Mouse (Mus musculus): ENCODE data around the gene Rab3gap2. TPM values are rescaled to one million over a fixed set of nuclear protein-coding genes. Genes with fewer than 3 reads are reported as not detected.
A peak's percentile ranks its signal among the peaks of the same experiment; 100 is the strongest.

Gene Rab3gap2
- polyA plus RNA-seq, 1 experiment from 2014 or later, result 15.1 TPM

- H3K4me2 ChIP-seq, result no peak overlapping the region
- ATAC-seq (replicated peaks; ENCODE audit: insufficient number of reproducible peaks, insufficient read depth, low FRiP score, low read depth), result no peak
- H3K4me1 ChIP-seq (replicated peaks), result peaks cover 16% of the 10 kb centered on the region
- H3K27ac ChIP-seq, result no peak overlapping the region
- 92% methylated on average over 15 of the region's 15 CpGs for WGBS
- no peak overlapping the region for H3K9ac ChIP-seq
- H3K27me3 ChIP-seq, result no peaks in the 10 kb centered on the region
- H3K9me3 ChIP-seq (replicated peaks), result no peaks in the 10 kb centered on the region
- H3K36me3 ChIP-seq, result peaks cover 56% of the 10 kb centered on the region
- H3K4me3 ChIP-seq, result no peak overlapping the region
Measured at GRCm38 (mm10) chr1:185283247-185283646, 79.3 kb downstream of the Rab3gap2 start.

GRCm38 (mm10) chr1:185284740-185285139, 80.8 kb downstream of the Rab3gap2 start:
- 16% methylated on average over 4 of the region's 4 CpGs for WGBS

GRCm38 (mm10) chr1:185285171-185285570, 81.3 kb downstream of the Rab3gap2 start:
- WGBS, result 44% methylated on average over 4 of the region's 4 CpGs
- ATAC-seq (replicated peaks; ENCODE audit: insufficient number of reproducible peaks, insufficient read depth, low FRiP score, low read depth), result peak; percentile 73; the same call in 1 of the 2 replicates

More at GRCm38 (mm10) chr1:185284740-185285139, 80.8 kb downstream of the Rab3gap2 start:
- Histone ChIP-seq H3K27ac (peak overlapping the region; percentile 43), H3K9me3 (replicated peaks) (no peaks in the 10 kb centered on the region), H3K27me3 (no peaks in the 10 kb centered on the region), H3K4me2 (no peak overlapping the region), H3K36me3 (peaks cover 53% of the 10 kb centered on the region), H3K4me1 (replicated peaks) (peaks cover 16% of the 10 kb centered on the region), H3K9ac (no peak overlapping the region), H3K4me3 (no peak overlapping the region)
- ATAC-seq (replicated peaks; ENCODE audit: insufficient number of reproducible peaks, insufficient read depth, low FRiP score, low read depth), result peak; percentile 89

GRCm38 (mm10) chr1:185287066-185287465, 83.1 kb downstream of the Rab3gap2 start:
- Histone ChIP-seq H3K27ac (no peak overlapping the region), H3K36me3 (peaks cover 69% of the 10 kb centered on the region), H3K9ac (no peak overlapping the region), H3K4me1 (replicated peaks) (peaks cover 16% of the 10 kb centered on the region), H3K4me2 (no peak overlapping the region), H3K9me3 (replicated peaks) (no peaks in the 10 kb centered on the region), H3K27me3 (no peaks in the 10 kb centered on the region), H3K4me3 (no peak overlapping the region)
- WGBS, result 80% methylated on average over 20 of the region's 20 CpGs
- ATAC-seq (replicated peaks; ENCODE audit: insufficient number of reproducible peaks, insufficient read depth, low FRiP score, low read depth), result no peak

More at GRCm38 (mm10) chr1:185285171-185285570, 81.3 kb downstream of the Rab3gap2 start:
- Histone ChIP-seq H3K9ac (no peak overlapping the region), H3K27ac (peak overlapping the region; percentile 43), H3K36me3 (peaks cover 57% of the 10 kb centered on the region), H3K27me3 (no peaks in the 10 kb centered on the region), H3K4me2 (no peak overlapping the region), H3K4me1 (replicated peaks) (peaks cover 16% of the 10 kb centered on the region), H3K4me3 (no peak overlapping the region), H3K9me3 (replicated peaks) (no peaks in the 10 kb centered on the region)

- Histone ChIP-seq H3K9ac (no peak overlapping the region), H3K9me3 (replicated peaks) (no peaks in the 10 kb centered on the region), H3K27ac (no peak overlapping the region), H3K4me1 (replicated peaks) (peaks cover 14% of the 10 kb centered on the region), H3K4me2 (no peak overlapping the region), H3K36me3 (peaks cover 73% of the 10 kb centered on the region), H3K4me3 (no peak overlapping the region), H3K27me3 (no peaks in the 10 kb centered on the region)
- 53% methylated on average over 5 of the region's 5 CpGs for WGBS
- no peak for ATAC-seq (replicated peaks; ENCODE audit: insufficient number of reproducible peaks, insufficient read depth, low FRiP score, low read depth)
Measured at GRCm38 (mm10) chr1:185289231-185289630, 85.3 kb downstream of the Rab3gap2 start.

- no peak overlapping the region for H3K4me3 ChIP-seq
- no peak overlapping the region for H3K27ac ChIP-seq
- no peaks in the 10 kb centered on the region for H3K9me3 ChIP-seq (replicated peaks)
- H3K4me1 ChIP-seq (replicated peaks), result no peaks in the 10 kb centered on the region
- no peak overlapping the region for H3K4me2 ChIP-seq
- no peaks in the 10 kb centered on the region for H3K27me3 ChIP-seq
- WGBS, result 84% methylated on average over 4 of the region's 4 CpGs
- H3K9ac ChIP-seq, result no peak overlapping the region
- H3K36me3 ChIP-seq, result peaks cover 79% of the 10 kb centered on the region
- no peak for ATAC-seq (replicated peaks; ENCODE audit: insufficient number of reproducible peaks, insufficient read depth, low FRiP score, low read depth)
Measured at GRCm38 (mm10) chr1:185291336-185291735, 87.4 kb downstream of the Rab3gap2 start.

GRCm38 (mm10) chr1:185292646-185293360, 88.9 kb downstream of the Rab3gap2 start:
- Histone ChIP-seq H3K27me3 (no peaks in the 10 kb centered on the region), H3K9me3 (replicated peaks) (no peaks in the 10 kb centered on the region), H3K4me1 (replicated peaks) (no peaks in the 10 kb centered on the region), H3K27ac (no peak overlapping the region), H3K4me3 (no peak overlapping the region), H3K9ac (no peak overlapping the region), H3K4me2 (no peak overlapping the region), H3K36me3 (peaks cover 80% of the 10 kb centered on the region)
- ATAC-seq (replicated peaks; ENCODE audit: insufficient number of reproducible peaks, insufficient read depth, low FRiP score, low read depth), result no peak
- WGBS, result 91% methylated on average over 10 of the region's 10 CpGs

- Histone ChIP-seq H3K27ac (no peak overlapping the region), H3K36me3 (peaks cover 59% of the 10 kb centered on the region), H3K4me3 (no peak overlapping the region), H3K4me1 (replicated peaks) (no peaks in the 10 kb centered on the region), H3K4me2 (no peak overlapping the region), H3K27me3 (no peaks in the 10 kb centered on the region), H3K9ac (no peak overlapping the region), H3K9me3 (replicated peaks) (no peaks in the 10 kb centered on the region)
- ATAC-seq (replicated peaks; ENCODE audit: insufficient number of reproducible peaks, insufficient read depth, low FRiP score, low read depth), result no peak
- 90% methylated on average over 7 of the region's 7 CpGs for WGBS
Measured at GRCm38 (mm10) chr1:185296850-185297249, 92.9 kb downstream of the Rab3gap2 start.

- Histone ChIP-seq H3K9me3 (replicated peaks) (no peaks in the 10 kb centered on the region), H3K4me1 (replicated peaks) (no peaks in the 10 kb centered on the region), H3K4me3 (no peak overlapping the region), H3K27ac (no peak overlapping the region), H3K9ac (no peak overlapping the region), H3K36me3 (peaks cover 52% of the 10 kb centered on the region), H3K4me2 (no peak overlapping the region), H3K27me3 (no peaks in the 10 kb centered on the region)
- WGBS, result 93% methylated on average over 8 of the region's 8 CpGs
- ATAC-seq (replicated peaks; ENCODE audit: insufficient number of reproducible peaks, insufficient read depth, low FRiP score, low read depth), result no peak
Measured at GRCm38 (mm10) chr1:185298496-185298895, 94.6 kb downstream of the Rab3gap2 start.

- no peak overlapping the region for H3K27ac ChIP-seq
Measured at GRCm38 (mm10) chr1:185302816-185303215, 98.9 kb downstream of the Rab3gap2 start.

GRCm38 (mm10) chr1:185306836-185307235, 102.9 kb downstream of the Rab3gap2 start:
- Histone ChIP-seq H3K4me3 (no peak overlapping the region), H3K36me3 (peaks cover 23% of the 10 kb centered on the region), H3K9ac (no peak overlapping the region), H3K4me1 (replicated peaks) (peaks cover 11% of the 10 kb centered on the region), H3K27ac (no peak overlapping the region), H3K4me2 (no peak overlapping the region), H3K9me3 (replicated peaks) (no peaks in the 10 kb centered on the region), H3K27me3 (no peaks in the 10 kb centered on the region)
- no peak for ATAC-seq (replicated peaks; ENCODE audit: insufficient number of reproducible peaks, insufficient read depth, low FRiP score, low read depth)
- 96% methylated on average over 12 of the region's 12 CpGs for WGBS

More at GRCm38 (mm10) chr1:185302816-185303215, 98.9 kb downstream of the Rab3gap2 start:
- Histone ChIP-seq H3K9ac (no peak overlapping the region), H3K4me3 (no peak overlapping the region), H3K4me1 (replicated peaks) (no peaks in the 10 kb centered on the region), H3K36me3 (peaks cover 28% of the 10 kb centered on the region), H3K4me2 (no peak overlapping the region), H3K27me3 (no peaks in the 10 kb centered on the region), H3K9me3 (replicated peaks) (no peaks in the 10 kb centered on the region)
- WGBS, result 96% methylated on average over 6 of the region's 6 CpGs
- no peak for ATAC-seq (replicated peaks; ENCODE audit: insufficient number of reproducible peaks, insufficient read depth, low FRiP score, low read depth)

- Histone ChIP-seq H3K4me3 (no peak overlapping the region), H3K9ac (no peak overlapping the region), H3K27me3 (no peaks in the 10 kb centered on the region), H3K27ac (no peak overlapping the region), H3K9me3 (replicated peaks) (no peaks in the 10 kb centered on the region), H3K36me3 (peaks cover 20% of the 10 kb centered on the region), H3K4me2 (no peak overlapping the region), H3K4me1 (replicated peaks) (peaks cover 17% of the 10 kb centered on the region)
- WGBS, result 90% methylated on average over 7 of the region's 7 CpGs
- no peak for ATAC-seq (replicated peaks; ENCODE audit: insufficient number of reproducible peaks, insufficient read depth, low FRiP score, low read depth)
Measured at GRCm38 (mm10) chr1:185307645-185308044, 103.7 kb downstream of the Rab3gap2 start.

Measured in heart, embryonic 15.5 days (tissue).